Mouse (Mus musculus): ENCODE data around the gene Phb.

The Phb gene

DNA sequence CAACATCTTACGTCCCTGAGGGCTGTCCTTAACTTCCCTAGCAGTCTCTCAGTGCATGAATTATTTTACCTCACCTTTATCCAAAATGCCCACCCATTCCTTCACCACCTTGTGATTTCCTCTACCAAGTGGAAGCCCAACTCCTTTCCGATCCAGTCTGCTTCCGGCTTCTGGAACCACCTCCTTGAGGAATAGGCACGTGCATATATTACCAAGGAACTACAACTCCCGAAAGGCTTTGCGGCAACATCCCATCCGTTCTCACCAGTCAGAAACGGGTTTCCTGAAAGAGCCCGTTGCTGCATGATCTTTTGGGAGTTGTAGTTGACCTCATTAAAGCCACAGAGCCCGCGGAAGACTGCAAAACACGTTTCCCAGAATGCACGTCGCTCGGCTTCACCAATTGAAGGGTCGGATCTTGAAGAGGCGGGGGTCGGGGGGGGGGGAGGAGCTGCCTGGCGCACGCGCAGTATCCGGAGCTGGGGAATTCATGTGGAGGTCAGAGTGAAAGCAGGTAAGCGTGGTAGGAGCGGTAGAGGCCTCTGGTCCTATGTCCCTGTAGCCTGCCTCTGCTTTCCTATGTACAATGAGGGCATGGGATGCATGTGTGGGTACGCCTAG lies at the start of gene Phb:
Gene Phb (plus strand): TSS at position 429 of the 621 bp plus-strand sequence.
- peak; percentile 93 to 96 for DNase-seq (ENCODE audit: low spot score in 2 of 2)

DNA sequence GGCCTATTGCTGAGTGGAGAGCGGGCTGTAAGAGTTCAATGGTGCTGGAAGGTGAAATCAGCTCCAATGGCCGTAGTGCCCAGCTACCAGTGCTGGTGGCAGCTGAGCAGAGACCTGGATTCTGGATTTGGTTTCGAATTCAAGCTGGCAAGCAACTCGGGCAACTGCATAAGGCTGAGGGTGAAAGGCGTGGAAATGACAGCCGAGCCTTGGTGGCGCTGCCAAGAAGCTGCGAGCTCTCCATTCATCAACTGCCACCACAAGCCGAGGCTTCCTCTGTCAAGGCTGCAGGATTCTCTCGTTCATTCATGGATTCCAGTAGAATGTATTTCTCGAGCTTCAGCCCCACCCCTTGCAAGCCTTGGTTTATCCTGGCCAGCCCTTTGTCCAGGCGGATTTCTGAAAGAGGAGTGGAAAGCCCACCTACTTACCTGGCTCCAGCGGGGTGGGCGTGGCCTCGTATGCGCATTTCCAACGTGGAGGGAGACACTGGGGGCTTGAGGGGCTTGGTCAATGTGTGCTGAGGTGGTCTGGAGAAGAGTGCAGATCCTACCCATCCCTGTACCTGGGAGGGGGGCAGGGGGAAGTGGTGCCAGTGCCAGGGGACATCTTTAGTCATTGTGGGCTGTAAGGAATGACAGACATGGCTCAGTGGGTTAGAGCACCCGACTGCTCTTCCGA lies 48.8 kb upstream of the Phb start:
- DNase-seq (ENCODE audit: low spot score in 2 of 2) = peak in 1 of 2 experiments; percentile 21

GRCm38 (mm10) chr11:95619081-95619480 lies 47.7 kb upstream of the Phb start:
- no peak for DNase-seq (ENCODE audit: low spot score in 2 of 2)

DNA sequence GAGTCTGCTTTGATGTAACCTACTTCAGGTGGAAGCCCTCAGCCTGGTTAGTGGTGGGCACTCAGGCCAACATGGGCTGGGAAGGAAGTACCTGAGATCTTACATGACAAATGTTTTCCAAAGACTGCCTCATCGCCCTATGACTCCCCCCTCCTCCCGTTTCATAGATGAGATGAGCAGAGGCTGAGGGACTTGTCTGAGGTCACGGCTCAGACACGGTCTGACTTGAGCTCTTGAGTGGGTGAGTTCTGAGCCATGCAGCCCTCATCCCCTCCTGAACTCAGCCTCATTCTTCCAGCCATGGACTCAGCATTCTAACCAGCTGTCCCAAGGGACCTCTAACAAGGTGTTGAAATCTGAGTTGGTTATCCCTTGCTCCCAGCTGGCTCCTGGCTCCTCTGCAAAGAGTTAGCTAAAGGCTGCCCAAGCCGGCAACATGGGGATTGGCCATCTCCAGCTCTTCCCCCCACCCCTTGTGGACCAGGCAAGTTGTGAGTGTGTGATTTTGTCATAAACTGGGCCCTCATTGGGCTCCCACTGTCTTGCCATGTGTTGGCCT lies 46.8 kb upstream of the Phb start:
- DNase-seq (ENCODE audit: low spot score in 2 of 2) = no peak

DNA sequence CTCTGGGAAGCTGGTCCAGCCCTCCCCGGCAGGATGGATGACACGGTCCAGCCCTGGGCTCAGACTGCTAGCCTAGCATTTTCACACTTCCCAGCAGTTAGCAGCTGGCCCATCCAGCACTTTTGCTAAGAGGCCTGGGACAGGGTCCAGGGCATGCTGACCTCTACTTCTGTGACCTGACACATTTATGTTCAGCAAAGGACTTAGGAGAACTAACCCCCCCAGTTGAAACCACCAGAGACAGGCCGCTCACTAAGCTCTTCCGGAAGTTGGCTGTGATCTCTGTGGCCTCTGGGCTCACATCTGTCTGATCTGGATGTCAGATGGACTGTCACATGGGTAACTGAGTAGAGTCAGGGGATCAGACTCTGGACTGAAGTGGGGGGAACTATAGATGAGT lies 45.7 kb upstream of the Phb start:
- no peak for DNase-seq (ENCODE audit: low spot score in 2 of 2)

DNA sequence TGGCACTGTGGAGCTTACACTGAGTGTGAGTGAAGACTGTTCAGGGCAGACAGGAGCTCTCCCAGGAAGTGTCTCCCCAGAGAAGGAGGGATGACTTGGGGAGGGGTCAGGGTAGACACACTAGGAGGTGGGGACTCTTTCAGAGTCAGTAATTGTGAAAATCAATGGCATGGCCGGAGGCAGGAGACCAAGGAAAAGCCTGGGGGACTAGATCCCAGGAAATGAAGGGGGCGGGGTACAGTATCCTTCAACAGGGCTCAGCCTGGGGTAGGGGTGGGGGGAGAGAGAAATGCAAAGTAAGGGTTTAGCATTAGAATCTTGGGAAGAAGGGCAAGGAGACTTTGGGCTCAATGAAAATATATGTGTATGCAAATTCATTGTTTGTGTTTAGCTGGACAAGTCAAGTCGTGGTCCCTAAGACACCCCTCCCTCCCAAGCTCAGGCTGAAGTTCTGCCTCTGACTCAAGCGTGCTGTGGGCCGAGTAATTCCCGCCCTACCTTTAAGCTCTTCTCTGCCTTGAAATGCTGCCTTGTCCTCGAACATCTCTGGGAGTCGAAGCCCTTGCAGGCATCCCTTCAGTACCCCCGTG lies 45.1 kb upstream of the Phb start:
- DNase-seq (ENCODE audit: low spot score in 2 of 2) = no peak

DNA sequence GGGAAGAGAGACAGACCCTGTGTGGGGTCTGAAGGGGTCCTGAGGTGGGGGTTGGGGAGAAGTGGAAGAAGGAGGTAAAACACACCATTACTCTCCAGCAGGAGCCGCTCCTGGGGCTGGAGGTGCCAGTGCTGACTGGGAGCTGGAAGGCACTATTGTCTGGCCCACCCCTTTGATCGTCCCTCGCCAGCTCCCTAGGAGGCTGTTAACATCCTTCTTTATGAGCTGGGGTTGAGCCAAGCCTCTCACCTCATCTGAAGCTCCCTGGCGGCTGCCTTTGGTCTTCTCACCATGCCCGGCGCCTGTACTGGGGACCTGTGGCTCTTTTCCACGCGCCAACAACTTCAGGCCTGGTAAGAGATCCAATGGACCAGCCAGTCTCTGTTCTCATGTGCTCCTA lies 44.3 kb upstream of the Phb start:
- DNase-seq (ENCODE audit: low spot score in 2 of 2) = no peak

DNA sequence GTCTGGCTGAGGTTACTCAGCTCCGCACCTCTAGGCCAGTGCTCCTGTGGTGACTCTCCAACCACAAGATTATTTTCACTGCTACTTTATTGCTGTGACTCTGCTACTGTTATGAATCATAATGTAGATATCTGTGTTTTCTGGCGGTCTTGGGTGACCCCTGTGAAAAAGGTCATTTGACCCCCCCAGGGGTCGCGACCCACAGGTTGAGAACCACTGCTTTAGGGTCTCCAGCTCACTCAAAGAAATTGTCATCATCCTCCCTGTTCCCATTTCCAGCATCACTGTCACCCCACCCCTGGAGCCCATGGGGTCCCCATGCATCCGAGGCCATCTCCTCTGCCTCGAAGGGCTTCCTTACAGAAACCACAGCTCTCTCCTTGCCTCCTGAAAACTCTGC lies 36.2 kb upstream of the Phb start:
- DNase-seq (ENCODE audit: low spot score in 2 of 2) = no peak

DNA sequence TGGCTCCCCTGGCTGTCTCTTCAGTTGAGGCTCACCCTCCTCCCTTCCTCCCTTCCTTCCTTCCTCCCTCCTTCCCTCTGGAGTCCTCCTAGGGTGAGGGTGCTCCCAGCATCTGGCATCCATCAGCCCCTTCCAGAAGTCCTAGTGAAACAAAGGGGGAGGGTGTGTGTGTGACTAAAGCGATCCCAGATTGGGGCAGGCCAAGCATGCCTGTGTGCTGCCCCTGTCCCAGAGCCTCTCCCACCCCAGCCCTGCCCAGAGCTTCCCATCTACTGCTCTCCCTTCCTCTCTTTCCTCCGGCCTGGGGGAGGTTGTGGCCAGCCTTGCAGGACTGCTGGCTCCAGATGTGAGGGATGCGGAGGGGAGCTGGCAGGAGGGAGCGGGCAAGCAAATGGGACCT lies 35.5 kb upstream of the Phb start:
- DNase-seq (ENCODE audit: low spot score in 2 of 2) = no peak

DNA sequence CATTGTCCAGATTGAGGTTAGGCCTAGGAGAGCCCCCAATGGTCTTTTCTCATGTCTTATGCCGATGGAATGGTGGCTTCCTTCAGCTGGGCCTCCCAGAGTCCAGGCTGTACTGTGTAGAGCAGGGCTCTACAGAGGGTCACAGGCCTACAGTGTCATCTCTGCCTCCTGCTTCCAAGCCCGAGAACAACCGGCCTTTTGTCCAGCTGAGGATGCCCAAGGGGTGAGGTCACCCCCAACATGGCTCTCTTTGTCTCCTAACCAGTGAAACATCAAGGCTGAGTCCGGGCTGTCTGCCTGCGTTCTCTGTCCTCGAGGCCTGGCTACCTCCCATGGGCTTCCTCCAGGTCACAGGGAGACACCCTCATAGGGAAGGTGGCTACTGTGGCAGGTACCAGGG lies 34.3 kb upstream of the Phb start:
- no peak for DNase-seq (ENCODE audit: low spot score in 2 of 2)

GRCm38 (mm10) chr11:95633512-95634000 lies 33.2 kb upstream of the Phb start:
- no peak for DNase-seq (ENCODE audit: low spot score in 2 of 2)

DNA sequence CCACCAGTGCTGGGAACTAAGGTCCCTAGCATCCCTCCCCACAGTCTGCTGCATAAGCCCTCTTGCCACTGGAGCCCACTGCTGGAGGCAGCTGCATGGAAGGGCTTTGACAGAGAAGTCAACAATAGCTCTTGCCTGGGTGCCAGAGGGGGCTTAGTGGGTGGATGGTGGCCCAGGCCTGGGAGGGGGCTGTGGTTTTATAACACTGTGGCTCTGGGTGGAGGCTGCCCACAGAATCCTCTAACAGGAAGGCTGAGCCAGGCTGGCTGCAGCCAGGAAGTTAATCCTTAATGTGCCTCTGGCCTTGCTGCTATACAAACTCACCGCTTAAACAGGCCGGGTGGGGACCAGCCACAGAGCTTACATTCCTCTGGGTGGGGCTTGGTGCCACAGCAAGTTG lies 31.7 kb upstream of the Phb start:
- no peak for DNase-seq (ENCODE audit: low spot score in 2 of 2)

GRCm38 (mm10) chr11:95640751-95641150 lies 26.0 kb upstream of the Phb start:
- DNase-seq (ENCODE audit: low spot score in 2 of 2) = no peak

DNA sequence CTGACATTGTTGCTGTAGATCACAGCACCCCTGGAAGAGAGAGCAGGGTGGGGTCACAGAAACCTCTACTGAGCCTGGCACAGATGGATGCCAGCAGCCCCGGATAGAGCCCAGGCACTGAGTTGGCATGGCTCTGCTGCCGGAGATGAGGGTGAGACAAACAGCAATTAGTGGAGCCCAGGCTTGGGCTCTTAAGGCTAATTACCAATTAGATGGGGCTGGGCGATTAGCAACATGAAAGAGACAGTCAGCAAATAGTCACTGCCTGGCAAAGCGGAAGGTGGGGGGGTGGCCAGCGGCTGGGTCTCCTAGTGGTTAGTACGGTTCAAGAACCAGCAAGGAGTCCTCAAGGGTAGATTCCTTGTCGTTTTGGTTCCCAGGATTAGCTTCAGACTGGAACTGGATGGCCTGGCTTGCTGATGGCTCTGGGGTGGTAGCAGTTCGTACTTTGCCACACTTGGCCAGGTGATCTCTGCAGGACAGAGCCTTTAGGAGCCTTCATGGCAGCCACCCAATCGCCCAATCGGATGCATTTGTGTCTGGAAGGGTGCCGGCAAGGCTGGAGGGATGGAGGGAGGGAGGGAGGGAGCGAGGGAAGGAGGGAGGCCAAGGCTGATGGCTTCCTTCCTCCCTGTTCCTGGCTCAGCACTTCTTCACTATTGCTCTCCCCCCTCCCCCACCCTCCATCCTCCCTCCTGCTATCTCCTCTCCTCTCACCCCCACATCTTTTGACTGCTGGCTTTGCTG lies 24.1 kb upstream of the Phb start:
- peak; percentile 31 to 62 for DNase-seq (ENCODE audit: low spot score in 2 of 2)

- no peak for DNase-seq (ENCODE audit: low spot score in 2 of 2)
These were observed 22.9 kb upstream of the Phb start for GRCm38 (mm10) chr11:95643856-95644255.

DNA sequence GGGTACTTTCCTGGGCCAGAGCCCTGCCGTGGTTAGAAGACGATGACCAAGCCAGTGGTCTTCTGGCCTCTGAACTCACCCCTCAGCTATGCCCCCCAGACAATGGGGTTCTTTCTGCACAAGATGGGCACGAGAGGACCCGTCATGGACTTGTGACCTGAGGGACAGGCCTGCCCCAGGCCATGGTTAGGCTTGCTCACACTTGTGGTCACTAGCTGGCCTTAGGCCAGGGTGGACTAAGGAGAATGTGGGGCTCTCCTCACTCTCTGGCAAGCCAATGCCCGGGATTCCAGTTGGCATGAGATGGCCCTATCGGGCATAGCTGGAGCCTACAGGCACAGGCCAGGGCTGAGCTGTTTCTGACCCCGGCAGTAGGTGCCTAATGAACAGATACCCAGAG lies 22.4 kb upstream of the Phb start:
- DNase-seq (ENCODE audit: low spot score in 2 of 2) = no peak

- DNase-seq (ENCODE audit: low spot score in 2 of 2) = no peak
These were observed 21.2 kb upstream of the Phb start for GRCm38 (mm10) chr11:95645397-95646153.

GRCm38 (mm10) chr11:95646154-95646490 lies 20.6 kb upstream of the Phb start:
- DNase-seq (ENCODE audit: low spot score in 2 of 2) = no peak

GRCm38 (mm10) chr11:95647791-95648190 lies 19.0 kb upstream of the Phb start:
- DNase-seq (ENCODE audit: low spot score in 2 of 2) = no peak

- DNase-seq (ENCODE audit: low spot score in 2 of 2) = peak; percentile 37 to 75
These were observed 17.9 kb upstream of the Phb start for GRCm38 (mm10) chr11:95648827-95649226.

DNA sequence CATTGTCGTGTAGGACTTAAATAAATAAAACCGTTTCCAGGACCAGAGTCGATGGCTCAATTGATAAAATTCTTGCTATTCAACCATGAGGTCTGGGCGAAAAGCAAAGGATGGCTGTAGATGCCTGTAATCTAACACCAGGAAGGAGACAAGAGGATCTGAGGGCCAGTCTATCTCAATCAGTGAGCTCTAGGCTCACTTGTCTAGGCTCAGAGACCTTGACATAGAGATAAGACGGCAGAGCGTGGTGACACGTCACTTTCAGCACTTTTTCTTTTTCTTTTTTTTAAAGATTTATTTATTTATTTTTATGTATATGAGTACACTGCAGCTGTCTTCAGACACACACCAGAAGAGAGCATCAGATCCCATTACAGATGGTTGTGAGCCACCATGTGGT lies 17.2 kb upstream of the Phb start:
- no peak for DNase-seq (ENCODE audit: low spot score in 2 of 2)

GRCm38 (mm10) chr11:95650001-95650400 lies 16.8 kb upstream of the Phb start:
- no peak for DNase-seq (ENCODE audit: low spot score in 2 of 2)

Measured in frontal cortex, postnatal 10 days (tissue).